Mouse (Mus musculus) monocyte, adult 5-6 weeks (primary cell): ENCODE results near the gene Cdkl2. TPM values are rescaled to one million over a fixed set of nuclear protein-coding genes. Genes with fewer than 3 reads are reported as not detected.
A peak's percentile ranks its signal among the peaks of the same experiment; 100 is the strongest.

ENCODE experiments used
- ATAC-seq: fragments of 153-309, 156-312 bp; replicated peaks from 2 replicates; pipeline ENCODE4 v1.8.0; 2017; ENCODE audit warnings: mild to moderate bottlenecking; ENCODE audit not compliant: low TSS enrichment, insufficient number of reproducible peaks, severe bottlenecking, poor library complexity, low FRiP score
- total RNA-seq: library from RNA; stranded (forward); fragments of 200-1000, 200-491, 200-594 nt; gene quantifications from 3 replicates; pipeline ENCODE4 v1.2.3, GENCODE M21; 2017

The Cdkl2 gene
- total RNA-seq, 1 experiment from 2014 or later: 0.48 TPM

DNA sequence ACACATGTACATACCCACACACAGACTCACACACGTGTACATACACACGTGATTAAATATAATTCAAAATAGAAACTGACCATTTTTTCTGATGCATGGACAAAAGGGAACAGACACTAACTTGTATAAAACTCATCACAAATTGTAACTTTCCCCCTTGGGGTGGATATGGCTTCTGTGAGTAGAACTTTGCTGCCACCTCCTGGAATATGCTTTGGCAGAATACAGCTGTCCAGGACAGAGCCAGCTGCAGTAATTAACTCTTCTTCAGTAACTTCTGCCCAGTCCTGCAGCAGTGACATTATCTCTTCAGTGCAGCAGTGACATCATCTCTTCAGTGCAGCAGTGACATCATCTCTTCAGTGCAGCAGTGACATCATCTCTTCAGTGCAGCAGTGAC is 40.7 kb downstream of the Cdkl2 start:
- ATAC-seq: peak; percentile 28; the same call in 1 of the 2 replicates

DNA sequence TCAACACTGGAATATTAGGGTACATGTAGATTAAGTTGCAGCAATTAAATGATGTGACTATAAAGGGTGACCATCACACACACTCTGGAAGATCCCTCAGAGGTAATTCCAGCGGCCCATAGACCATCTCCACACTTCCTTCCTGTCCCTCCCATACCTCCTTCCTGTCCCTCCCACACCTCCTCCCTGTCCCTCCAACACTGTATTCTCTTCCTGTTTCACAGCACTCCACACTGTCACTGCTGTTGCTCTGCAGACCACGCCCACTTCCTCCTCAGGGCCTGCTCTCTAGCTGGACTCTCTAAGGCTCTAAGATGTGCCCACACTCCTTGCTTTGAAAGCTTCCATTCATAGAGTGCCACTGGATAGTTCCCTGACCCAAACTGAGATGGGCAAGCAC is 42.9 kb downstream of the Cdkl2 start:
- peak; percentile 95 for ATAC-seq

DNA sequence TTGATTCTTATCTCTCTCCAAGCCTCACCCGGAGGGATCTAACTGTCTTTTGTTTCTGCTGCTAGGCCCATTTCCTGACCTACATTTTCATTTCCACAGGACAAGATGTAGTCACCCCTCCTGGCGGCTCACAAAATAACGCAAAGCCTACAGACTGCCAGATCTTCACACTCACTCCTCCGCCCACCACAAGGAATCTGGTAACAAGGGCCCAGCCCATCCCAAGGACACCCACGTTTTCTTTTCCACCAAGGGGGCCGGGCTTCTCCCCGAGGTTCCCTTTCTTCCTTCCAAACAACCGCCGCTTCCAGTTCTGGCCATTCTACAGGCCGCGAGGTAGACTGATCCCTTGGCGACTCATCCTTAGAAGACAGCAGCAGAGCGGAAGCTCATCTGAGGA is 49.1 kb downstream of the Cdkl2 start:
- no peak for ATAC-seq

DNA sequence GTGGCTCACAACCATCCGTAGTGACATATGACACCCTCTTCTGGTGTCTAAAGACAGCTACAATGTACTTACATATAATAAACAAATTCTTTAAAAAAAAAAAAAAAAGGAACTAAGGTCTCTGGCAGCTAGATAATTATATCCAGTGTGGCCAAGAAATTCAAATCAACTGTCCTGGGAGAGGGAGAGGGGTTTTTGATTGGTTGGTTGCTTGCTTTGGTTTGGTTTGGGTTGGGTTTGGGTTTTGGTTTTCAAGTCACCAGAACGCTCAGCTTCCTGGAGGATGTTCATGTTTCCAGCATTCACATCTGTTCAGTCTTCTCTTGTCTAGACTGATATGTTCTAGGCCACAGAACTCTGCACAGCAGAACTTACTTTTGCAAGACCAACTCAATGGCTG is 50.6 kb downstream of the Cdkl2 start:
- ATAC-seq: no peak

DNA sequence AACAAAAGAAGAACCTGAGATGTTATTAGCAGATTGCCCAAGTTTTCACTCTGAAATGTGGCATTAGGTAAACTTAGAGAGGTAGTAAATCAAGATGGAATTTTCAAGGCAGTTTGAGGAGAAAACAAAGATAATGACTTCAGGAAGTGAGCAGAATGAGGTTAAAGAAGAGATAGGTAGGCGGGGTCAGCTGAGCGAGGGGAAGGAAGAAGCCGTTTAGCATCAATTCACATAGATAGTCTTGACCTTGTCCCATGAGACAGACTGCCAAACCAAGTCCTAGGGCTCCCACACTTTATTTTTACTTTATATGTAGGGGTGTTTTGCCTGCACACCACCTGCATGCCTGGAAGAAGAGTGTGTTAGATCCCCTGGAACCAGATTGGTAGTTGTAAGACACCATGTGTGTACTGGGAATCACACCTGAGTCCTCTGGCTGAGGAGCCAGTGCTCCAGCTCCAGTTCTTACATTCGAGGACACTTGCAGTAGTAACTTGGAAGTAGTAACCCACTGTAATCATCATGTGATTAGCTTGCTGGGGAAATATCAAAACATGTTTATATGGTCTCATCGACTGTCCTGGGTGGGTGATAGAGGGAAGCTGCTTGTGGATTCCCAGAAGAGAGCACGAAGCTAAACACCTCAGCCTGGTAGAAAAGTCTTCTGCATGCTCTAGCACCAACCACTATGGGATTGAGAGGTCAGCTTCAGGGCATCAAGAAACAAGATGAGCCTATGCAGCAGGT is 52.3 kb downstream of the Cdkl2 start:
- no peak for ATAC-seq

DNA sequence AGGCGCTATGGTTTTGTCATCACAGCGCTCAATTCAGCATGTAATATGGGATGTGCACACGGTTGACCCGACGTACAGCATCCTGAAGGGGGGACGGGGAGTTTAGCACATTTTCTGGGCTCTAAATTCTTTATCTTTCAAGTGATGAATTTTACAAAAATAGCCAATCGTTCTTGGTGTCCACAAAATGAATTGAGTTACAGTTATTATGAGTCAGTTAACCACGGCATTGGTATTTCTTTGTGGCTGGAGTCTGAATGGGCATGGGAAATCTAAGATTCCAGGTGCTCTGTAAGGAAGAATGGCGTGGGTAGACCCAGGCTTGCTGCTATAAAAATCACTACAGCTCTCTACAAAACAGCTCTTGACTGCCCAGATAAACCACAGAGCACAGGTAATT is 54.4 kb downstream of the Cdkl2 start:
- no peak for ATAC-seq

DNA sequence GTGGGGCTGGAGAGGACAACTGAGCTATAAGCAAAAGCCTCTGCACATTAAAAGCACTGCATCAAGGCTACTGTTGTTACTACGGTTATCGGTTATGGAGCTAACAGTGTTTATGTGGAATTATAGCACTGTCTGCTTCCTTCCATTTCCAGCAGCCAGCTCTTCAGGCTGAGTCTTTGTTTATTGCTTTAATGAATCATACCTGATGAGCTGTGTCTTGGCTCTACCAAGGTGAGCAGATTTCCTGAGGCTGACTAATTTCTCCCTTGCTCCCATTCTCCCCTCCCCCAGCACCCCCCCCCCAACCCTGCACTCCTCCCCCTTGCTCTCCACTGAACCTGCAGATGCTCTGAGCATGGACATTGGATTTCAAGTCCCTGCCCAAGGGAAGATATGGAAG is 55.9 kb downstream of the Cdkl2 start:
- ATAC-seq: no peak

DNA sequence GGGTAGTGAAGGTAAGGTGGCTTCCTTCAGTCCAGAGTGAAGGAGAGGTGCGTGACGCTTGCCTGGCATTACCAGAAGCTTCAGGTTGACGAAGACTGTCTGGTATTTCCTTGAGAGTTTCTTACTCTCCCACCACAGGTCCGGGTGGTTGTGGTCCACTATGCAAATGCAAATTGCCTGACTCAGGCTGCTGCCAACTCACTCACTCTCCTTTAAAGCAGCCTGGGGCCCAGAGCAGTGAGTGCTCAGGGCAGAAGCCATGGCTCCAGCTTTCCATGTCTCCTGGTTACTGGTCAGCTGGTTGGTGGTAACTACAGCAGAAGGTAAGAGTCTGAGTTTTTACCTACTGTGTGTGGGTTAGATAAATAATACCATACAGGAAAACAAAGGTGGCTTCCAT is 56.4 kb downstream of the Cdkl2 start, which contains the start of gene Odaph:
Gene Odaph (plus strand): TSS at position 240 of the 400 bp plus-strand sequence.
- ATAC-seq: no peak

DNA sequence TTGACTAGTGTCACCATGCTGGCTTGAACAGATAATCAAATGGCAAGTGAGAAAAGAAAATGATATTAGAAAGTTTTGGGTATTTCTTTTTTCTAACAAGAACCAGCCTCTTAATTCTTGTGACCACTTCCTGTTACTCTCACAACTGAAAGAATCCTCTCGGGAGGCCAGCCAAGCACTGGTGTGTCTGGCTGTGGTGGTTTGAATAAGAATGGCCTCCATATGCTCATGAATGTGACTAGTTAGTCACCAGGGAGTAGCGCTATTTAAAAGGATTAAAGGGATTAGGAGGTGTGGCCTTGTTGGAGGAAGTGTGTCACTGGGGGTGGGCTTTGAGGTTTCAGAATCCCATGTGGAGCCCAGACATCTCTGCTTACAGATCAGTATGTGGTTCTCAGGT is 58.0 kb downstream of the Cdkl2 start:
- ATAC-seq: peak; percentile 56; the same call in 1 of the 2 replicates

DNA sequence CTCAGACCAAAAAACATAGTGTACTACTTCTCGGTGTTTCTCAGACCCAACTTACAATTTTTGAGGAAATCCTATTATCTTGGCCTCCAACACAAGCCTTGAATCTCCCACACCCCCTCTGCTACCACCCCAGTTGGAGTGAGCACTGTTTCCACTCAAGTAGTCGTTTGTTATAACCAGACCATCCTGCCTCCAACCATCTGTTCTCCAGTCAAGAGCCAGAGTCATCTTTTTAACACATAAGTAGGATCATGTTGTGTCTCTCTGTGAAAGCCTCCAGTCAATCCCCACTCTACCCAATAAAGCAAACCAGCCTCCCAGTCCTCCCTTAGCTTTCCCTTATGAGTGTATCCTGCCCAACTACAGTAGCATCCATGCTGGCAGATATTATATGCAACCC is 60.2 kb downstream of the Cdkl2 start:
- ATAC-seq: no peak

DNA sequence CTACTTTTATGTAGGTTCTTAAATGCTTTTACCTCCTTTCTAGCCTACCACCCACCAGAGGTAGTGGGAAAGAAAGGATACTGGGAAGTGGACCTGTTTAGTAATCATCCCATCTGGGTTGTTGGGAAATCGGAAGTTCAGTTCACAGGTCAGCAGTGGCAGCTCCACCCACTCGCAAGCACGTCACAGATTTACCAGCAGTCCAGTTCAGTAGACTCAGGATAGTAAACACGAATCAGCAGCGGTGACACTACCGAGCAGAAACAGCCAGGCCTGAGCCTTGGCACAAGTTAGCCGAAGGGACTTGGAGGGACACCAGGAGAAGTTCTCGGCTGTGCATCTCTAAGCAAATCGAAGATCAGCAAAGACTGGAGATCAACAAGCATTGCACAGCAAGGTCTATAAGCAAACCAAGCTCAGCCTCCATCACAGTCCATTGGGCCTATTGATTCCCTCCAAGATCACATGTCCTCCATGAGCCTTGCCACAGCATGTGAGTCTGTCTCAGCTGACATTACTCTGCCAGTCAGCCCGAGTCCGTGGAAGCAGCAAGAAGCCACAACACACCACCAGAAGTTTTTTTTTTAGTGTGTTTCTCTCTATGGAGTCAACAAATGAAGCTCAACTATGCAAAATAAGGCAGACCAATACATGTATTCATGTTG is 62.4 kb downstream of the Cdkl2 start:
- no peak for ATAC-seq

DNA sequence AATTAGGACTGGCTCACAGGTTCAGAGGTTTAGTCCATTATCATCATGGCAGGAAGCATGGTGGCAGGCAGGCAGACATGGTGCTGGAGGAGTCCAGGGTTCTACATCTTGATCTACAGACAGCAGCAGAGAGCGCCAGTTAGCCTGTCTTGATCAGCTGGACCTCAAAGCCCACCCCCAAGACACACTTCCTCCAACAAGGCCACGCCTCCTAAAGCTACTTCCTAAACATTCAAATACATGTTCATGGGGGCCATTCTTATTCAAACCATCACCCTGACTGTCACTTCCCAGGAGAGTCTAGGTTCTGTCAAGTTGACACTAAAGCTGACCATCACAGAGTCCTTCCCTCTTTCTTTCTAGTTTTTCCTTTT is 66.3 kb downstream of the Cdkl2 start:
- no peak for ATAC-seq

DNA sequence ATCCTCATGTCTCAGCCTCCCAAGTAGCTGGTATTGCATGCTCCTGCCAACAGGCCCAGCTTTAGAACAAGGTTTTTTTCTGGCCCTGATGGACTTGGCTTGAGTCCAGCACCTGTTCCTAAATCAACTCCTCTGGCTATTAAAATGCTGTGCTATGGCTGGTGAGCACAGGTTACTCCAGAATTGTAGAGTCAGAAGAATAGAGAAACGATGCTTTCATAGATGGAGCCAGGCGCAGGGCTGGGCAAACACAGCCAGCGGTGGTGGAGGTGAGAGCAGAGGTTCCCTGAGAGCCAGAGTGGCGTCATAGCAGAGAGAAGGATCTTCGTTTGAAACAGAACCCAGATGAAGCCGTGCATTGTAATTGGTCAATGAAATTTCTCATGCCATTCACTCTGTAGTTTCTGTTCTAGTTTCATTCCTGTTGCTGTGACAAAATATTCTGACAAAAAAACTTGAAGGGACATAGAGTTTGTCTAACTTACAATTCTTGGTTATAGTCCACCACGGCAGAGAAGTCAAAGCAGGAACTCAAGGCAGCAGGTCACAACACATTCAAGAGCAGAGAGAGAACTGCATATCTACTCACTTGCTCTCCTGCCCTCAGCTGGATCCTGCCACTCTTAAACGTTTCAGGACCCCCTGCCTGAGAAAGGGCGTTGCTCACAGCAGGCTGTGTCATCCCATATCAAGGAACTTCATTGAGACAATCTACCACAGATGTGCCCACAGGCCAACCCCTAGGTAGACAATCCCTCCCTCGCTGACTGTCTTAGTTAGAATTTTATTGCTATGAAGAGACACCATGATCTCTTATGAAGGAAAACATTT is 66.9 kb downstream of the Cdkl2 start:
- peak; percentile 29; the same call in 1 of the 2 replicates for ATAC-seq

DNA sequence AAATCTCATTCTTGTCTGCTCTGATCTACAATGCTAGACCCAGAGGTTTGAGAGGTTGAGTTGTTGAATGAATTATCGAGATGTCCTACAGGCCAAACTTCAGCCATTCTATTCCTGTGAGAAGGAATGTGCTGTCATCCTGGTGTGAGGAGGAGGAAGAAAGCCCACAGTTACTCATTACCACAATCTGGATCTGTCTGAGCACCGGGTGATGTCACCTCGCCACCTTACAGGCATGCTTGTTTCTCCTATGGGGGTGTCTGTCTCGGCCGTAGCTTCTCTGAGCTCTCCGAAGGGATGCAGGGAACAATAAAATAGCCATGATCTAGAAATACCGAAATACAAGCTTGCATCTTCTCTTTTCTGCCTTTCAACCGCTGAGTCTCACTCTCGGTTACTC is 67.9 kb downstream of the Cdkl2 start:
- ATAC-seq: no peak

DNA sequence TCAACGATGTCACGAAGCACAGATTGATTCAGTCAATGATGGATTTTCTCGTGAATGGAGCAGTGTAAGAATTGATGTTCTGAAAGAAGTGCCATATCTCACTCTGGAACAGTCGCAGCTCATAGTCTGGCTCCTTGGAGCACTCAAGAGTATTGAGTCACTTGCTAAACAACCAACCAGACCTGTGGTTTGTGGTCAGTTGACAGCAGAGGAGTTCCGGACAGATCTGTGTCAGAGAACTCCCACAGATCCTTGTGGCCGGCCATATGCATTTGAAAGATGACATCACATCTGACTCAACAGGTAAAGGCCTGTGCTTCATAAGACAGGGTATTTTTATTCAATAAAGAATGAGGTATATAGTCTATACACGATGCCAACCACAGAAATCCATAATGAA is 69.7 kb downstream of the Cdkl2 start:
- ATAC-seq: 0 out of 2 replicates have a peak, but pooled peaks have one; percentile 32

DNA sequence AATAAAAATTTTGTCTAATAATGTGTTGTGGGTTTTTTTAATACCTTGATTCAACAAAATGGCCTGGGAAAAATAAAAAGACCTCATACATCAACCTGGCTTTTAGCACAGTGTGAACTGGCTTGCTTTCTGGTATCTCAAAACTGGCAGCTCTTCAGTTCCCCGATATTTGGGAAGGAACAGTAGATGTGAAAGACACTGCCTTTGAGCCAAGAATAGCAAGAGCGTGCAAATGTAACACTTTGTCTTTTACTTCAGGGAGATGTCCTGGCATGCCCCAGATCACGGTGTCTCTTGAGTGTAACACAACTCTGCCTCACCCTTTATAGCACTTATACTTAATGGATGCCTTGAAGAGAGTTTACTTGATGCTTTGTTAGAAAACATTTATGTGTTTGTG is 71.6 kb downstream of the Cdkl2 start:
- no peak for ATAC-seq

DNA sequence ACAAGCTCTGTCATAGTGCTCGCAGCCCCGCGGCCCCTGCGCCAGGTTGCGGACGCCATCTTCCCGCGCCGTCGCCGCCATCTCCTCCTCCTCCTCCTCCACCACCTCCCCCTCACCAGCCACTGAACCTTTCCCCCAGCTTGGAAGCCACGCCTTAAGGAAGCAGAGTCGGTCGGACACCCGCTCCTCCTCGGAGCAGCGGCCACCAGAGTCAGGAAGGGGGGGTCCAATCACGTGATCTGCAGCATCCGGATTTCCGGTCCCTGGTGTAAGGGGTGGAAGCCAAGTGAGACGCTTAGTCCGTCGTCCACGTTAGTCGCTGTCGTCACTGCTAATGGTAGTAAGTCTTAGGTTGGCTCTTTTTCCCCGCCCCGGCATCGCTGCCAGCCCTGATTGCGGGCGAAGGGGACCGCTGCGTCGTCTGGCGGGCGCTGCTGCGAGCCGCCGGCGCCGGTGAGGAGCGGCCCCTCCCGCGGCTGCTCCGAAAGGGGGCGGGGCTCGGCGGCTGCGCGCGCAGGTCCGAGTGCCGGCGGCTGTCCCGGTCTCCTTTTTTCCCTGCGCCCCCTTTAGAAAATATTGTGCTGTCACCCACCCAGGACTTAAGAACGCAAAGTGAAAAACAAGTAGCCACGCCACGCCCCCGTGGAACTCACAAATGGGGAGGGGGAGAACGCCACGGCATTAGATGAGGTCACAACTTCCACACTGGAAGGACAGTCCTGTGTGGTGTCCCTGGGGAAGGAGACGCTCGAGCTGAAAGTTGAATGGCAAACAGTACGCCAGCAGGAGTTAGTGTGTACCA is 80.8 kb downstream of the Cdkl2 start, which contains the start of gene Rchy1:
Gene Rchy1 (minus strand): TSS at position 430 of the 802 bp plus-strand sequence.
- peak; percentile 77 for ATAC-seq

DNA sequence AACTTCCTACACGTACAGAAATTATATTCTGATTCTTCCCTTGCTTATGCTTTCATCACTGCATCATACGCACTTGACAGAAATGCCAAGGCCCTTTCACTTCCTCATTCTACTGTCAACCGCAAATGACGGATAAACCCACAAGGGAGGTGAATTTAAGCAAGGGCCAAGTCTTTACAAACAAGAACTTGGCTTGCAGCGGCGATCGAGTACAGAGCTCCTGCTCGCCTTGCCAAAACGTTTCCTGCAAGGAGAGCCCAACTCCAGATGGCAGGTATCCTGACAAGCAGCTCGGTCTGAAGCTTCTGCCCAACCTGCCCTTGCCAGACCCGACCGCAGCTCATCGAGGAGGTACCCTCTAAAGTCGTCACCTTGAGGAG is 81.4 kb downstream of the Cdkl2 start:
- ATAC-seq: peak; percentile 73

DNA sequence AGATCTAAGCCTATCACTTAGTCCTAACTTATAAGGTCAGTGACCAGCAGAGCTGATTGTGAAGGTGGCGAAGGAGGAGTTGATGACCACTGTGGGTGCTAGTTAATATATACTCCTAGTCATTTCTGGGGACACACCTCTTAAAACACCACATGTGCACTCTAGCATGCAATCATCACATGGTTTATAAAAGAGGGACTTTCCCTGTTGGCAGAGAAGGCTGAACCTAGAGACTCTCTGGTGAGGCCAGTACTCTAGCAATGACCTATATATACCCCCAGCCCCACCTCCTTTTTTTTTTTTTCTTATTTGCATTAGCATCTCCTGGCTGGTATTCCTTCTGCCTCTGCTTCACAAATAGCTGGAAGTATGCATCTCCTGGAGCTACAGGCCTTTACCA is 82.3 kb downstream of the Cdkl2 start:
- ATAC-seq: peak; percentile 79
